Comparison of ENCODE assay signal across 10 mouse cellular contexts in the genomic region with DNA sequence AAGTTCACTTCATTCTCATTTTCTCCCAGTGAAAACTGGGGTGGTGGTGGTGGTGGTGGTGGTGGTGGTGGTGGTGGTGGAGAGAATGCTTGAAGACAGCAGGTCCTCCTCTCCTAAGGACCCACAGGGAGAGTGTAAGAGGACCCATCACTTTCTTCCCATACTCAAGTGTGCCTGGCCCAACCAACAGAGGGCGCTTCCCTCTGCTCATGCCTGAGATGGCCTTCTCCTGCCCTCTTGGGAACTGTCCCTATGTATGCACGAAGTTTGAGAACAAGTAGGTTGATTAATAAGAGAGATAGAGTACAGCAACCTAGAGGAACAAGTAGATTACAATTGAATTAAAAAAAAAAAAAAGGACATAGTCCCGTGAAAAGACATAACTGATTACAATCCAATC.
A peak's percentile ranks its signal among the peaks of the same experiment; 100 is the strongest.
DNase-seq lines count a peak whose midpoint lies in the region; ATAC-seq lines count a peak whose summit lies in the region.
"Had no signal": no experiment of that assay in that cellular context is flagged by ENCODE, and none has a peak within 500 bp of the region (broad histone marks: within the 10 kb centered on the region; RNA-seq: fewer than 3 reads in every experiment).

No protein-coding gene starts in this region.

- no peak for ATAC-seq in cerebellum, adult (ENCODE audit: insufficient number of reproducible peaks, low FRiP score, low TSS enrichment)
- no peak for ATAC-seq in hindbrain, embryonic 14.5 days (ENCODE audit: low FRiP score)

- H3K36me3 ChIP-seq in hindbrain, embryonic 14.5 days (replicated peaks; ENCODE audit: control insufficient read depth, insufficient read depth), result no peaks in the 10 kb centered on the region
- H3K36me3 ChIP-seq: embryonic facial prominence, embryonic 12.5 days; neural tube, embryonic 12.5 days had no signal

- no peak overlapping the region for H3K4me2 ChIP-seq in hindbrain, embryonic 14.5 days (replicated peaks)
- H3K4me2 ChIP-seq: embryonic facial prominence, embryonic 12.5 days; neural tube, embryonic 12.5 days had no signal

- intact Hi-C loops in left cerebral cortex, postnatal 10 days (cut with DNase I), result no loop called here

- H3K4me1 ChIP-seq in hindbrain, embryonic 14.5 days (replicated peaks; ENCODE audit: control insufficient read depth, insufficient read depth, low read length), result no peaks in the 10 kb centered on the region
- H3K4me1 ChIP-seq: embryonic facial prominence, embryonic 12.5 days; neural tube, embryonic 12.5 days had no signal

- no peak overlapping the region for H3K9ac ChIP-seq in hindbrain, embryonic 14.5 days
- H3K9ac ChIP-seq: embryonic facial prominence, embryonic 12.5 days; neural tube, embryonic 12.5 days had no signal

- no peak overlapping the region for H3K4me3 ChIP-seq in hindbrain, embryonic 14.5 days (replicated peaks; ENCODE audit: low read length)
- H3K4me3 ChIP-seq: embryonic facial prominence, embryonic 12.5 days; neural tube, embryonic 12.5 days had no signal

- H3K27me3 ChIP-seq in hindbrain, embryonic 14.5 days (ENCODE audit: control insufficient read depth, insufficient read depth, low read length), result no peaks in the 10 kb centered on the region
- H3K27me3 ChIP-seq: embryonic facial prominence, embryonic 12.5 days; neural tube, embryonic 12.5 days had no signal

- no peaks in the 10 kb centered on the region for H3K9me3 ChIP-seq in hindbrain, embryonic 14.5 days (ENCODE audit: control insufficient read depth, low read length)
- H3K9me3 ChIP-seq: embryonic facial prominence, embryonic 12.5 days; neural tube, embryonic 12.5 days had no signal

- H3K27ac ChIP-seq in hindbrain, embryonic 14.5 days, result no peak overlapping the region
- H3K27ac ChIP-seq: embryonic facial prominence, embryonic 12.5 days; neural tube, embryonic 12.5 days had no signal

- DNase-seq in cerebellum, adult 11 months, result peak; percentile 8
- DNase-seq in left cerebral cortex, adult 18-20 months (ENCODE audit: low spot score in 2 of 2), result peak; percentile 8 to 33
- no peak for DNase-seq in left cerebral cortex, postnatal 10 days (ENCODE audit: extremely low spot score in 1 of 2, low spot score in 2 of 2)
- peak; percentile 28 for DNase-seq in adrenal gland, postnatal 14 days
- DNase-seq in heart, postnatal 4 days, result peak; percentile 40
- no peak for DNase-seq in ovary, adult 18-20 months (ENCODE audit: low spot score)
- no peak for DNase-seq in hindbrain, embryonic 14.5 days (ENCODE audit: low spot score)

- 55% methylated on average over 3 of the region's 3 CpGs for WGBS in hindbrain, embryonic 14.5 days

Comparison
In these comparisons a context has a peak if more than half of its experiments do, and no peak if none do; other contexts are left out.
1. DNase-seq: peak in cerebellum, adult 11 months (single experiment), left cerebral cortex, adult 18-20 months (2 of 2), adrenal gland, postnatal 14 days (single experiment) and heart, postnatal 4 days (single experiment); none in left cerebral cortex, postnatal 10 days (0 of 2), ovary, adult 18-20 months (single experiment) and hindbrain, embryonic 14.5 days (single experiment).